Mouse (Mus musculus): ENCODE results near the gene Polr3a.

Polr3a gene

GRCm38 (mm10) chr14:24486773-24487227 lies at the start of gene Polr3a, which contains the start of gene Rps24:
Polr3a (minus strand) TSS chr14:24487058.
Rps24 (plus strand) TSS chr14:24487125.
- ATAC-seq (ENCODE audit: insufficient number of reproducible peaks, low FRiP score, low TSS enrichment), result peak; percentile 53

GRCm38 (mm10) chr14:24534865-24535545 lies 48.1 kb upstream of the Polr3a start:
- ATAC-seq (ENCODE audit: insufficient number of reproducible peaks, low FRiP score, low TSS enrichment), result no peak

- ATAC-seq (ENCODE audit: insufficient number of reproducible peaks, low FRiP score, low TSS enrichment), result no peak
Measured at GRCm38 (mm10) chr14:24530228-24530627, 43.4 kb upstream of the Polr3a start.

GRCm38 (mm10) chr14:24526440-24526839 lies 39.6 kb upstream of the Polr3a start:
- ATAC-seq (ENCODE audit: insufficient number of reproducible peaks, low FRiP score, low TSS enrichment), result no peak

GRCm38 (mm10) chr14:24525677-24526415 lies 39.0 kb upstream of the Polr3a start:
- no peak for ATAC-seq (ENCODE audit: insufficient number of reproducible peaks, low FRiP score, low TSS enrichment)

- ATAC-seq (ENCODE audit: insufficient number of reproducible peaks, low FRiP score, low TSS enrichment), result no peak
Measured at GRCm38 (mm10) chr14:24525137-24525536, 38.3 kb upstream of the Polr3a start.

GRCm38 (mm10) chr14:24521597-24521996 lies 34.7 kb upstream of the Polr3a start:
- no peak for ATAC-seq (ENCODE audit: insufficient number of reproducible peaks, low FRiP score, low TSS enrichment)

GRCm38 (mm10) chr14:24512527-24513161 lies 25.8 kb upstream of the Polr3a start:
- ATAC-seq (ENCODE audit: insufficient number of reproducible peaks, low FRiP score, low TSS enrichment), result no peak

GRCm38 (mm10) chr14:24510679-24511078 lies 23.8 kb upstream of the Polr3a start:
- ATAC-seq (ENCODE audit: insufficient number of reproducible peaks, low FRiP score, low TSS enrichment), result no peak

GRCm38 (mm10) chr14:24510218-24510617 lies 23.4 kb upstream of the Polr3a start:
- no peak for ATAC-seq (ENCODE audit: insufficient number of reproducible peaks, low FRiP score, low TSS enrichment)

- no peak for ATAC-seq (ENCODE audit: insufficient number of reproducible peaks, low FRiP score, low TSS enrichment)
Measured at GRCm38 (mm10) chr14:24509557-24509956, 22.7 kb upstream of the Polr3a start.

- ATAC-seq (ENCODE audit: insufficient number of reproducible peaks, low FRiP score, low TSS enrichment), result 0 out of 2 replicates have a peak, but pooled peaks have one; percentile 47
Measured at GRCm38 (mm10) chr14:24508070-24508773, 21.4 kb upstream of the Polr3a start.

- no peak for ATAC-seq (ENCODE audit: insufficient number of reproducible peaks, low FRiP score, low TSS enrichment)
Measured at GRCm38 (mm10) chr14:24507452-24508069, 20.7 kb upstream of the Polr3a start.

- no peak for ATAC-seq (ENCODE audit: insufficient number of reproducible peaks, low FRiP score, low TSS enrichment)
Measured at GRCm38 (mm10) chr14:24501256-24501655, 14.4 kb upstream of the Polr3a start.

GRCm38 (mm10) chr14:24500845-24501186 lies 14.0 kb upstream of the Polr3a start:
- peak; percentile 40 for ATAC-seq (ENCODE audit: insufficient number of reproducible peaks, low FRiP score, low TSS enrichment)

- peak; percentile 71 for ATAC-seq (ENCODE audit: insufficient number of reproducible peaks, low FRiP score, low TSS enrichment)
Measured at GRCm38 (mm10) chr14:24500091-24500844, 13.4 kb upstream of the Polr3a start.

GRCm38 (mm10) chr14:24499478-24499877 lies 12.6 kb upstream of the Polr3a start:
- ATAC-seq (ENCODE audit: insufficient number of reproducible peaks, low FRiP score, low TSS enrichment), result no peak

GRCm38 (mm10) chr14:24498561-24499255 lies 11.8 kb upstream of the Polr3a start:
- ATAC-seq (ENCODE audit: insufficient number of reproducible peaks, low FRiP score, low TSS enrichment), result no peak

GRCm38 (mm10) chr14:24497443-24497842 lies 10.6 kb upstream of the Polr3a start:
- ATAC-seq (ENCODE audit: insufficient number of reproducible peaks, low FRiP score, low TSS enrichment), result no peak

All from cerebellum, adult (tissue).